Mouse (Mus musculus): ENCODE measurements around the gene Gm12184. TPM values are rescaled to one million over a fixed set of nuclear protein-coding genes. Genes with fewer than 3 reads are reported as not detected.

Gm12184 gene
- polyA plus RNA-seq, 1 experiment from 2014 or later, result 4.0 TPM

- Histone ChIP-seq H3K4me1 (ENCODE audit: control insufficient read depth, insufficient read depth, low read length) (peaks cover 16% of the 10 kb centered on the region), H3K36me3 (ENCODE audit: control insufficient read depth, insufficient read depth, low read length) (peaks cover 8% of the 10 kb centered on the region), H3K9me3 (replicated peaks; ENCODE audit: control insufficient read depth, low read length) (no peaks in the 10 kb centered on the region), H3K4me2 (peak overlapping the region; percentile 81), H3K4me3 (ENCODE audit: low read depth, low read length) (peak overlapping the region; percentile 92), H3K27ac (ENCODE audit: low read depth, low read length) (no peak overlapping the region), H3K27me3 (ENCODE audit: control insufficient read depth, insufficient read depth, low read length) (no peaks in the 10 kb centered on the region), H3K9ac (ENCODE audit: low read depth, low read length) (peak overlapping the region; percentile 90)
- 73% methylated on average over 16 of the region's 16 CpGs for WGBS (ENCODE audit: insufficient replicate concordance)
- ATAC-seq (replicated peaks; ENCODE audit: insufficient number of reproducible peaks, low FRiP score, low TSS enrichment), result no peak
Measured at GRCm38 (mm10) chr11:48815851-48816250, 10.6 kb downstream of the Gm12184 start.

GRCm38 (mm10) chr11:48813782-48814181 is 12.7 kb downstream of the Gm12184 start:
- H3K9me3 ChIP-seq (replicated peaks; ENCODE audit: control insufficient read depth, low read length), result no peaks in the 10 kb centered on the region
- no peak overlapping the region for H3K4me2 ChIP-seq
- ATAC-seq (replicated peaks; ENCODE audit: insufficient number of reproducible peaks, low FRiP score, low TSS enrichment), result no peak
- no peak overlapping the region for H3K27ac ChIP-seq (ENCODE audit: low read depth, low read length)
- H3K4me1 ChIP-seq (ENCODE audit: control insufficient read depth, insufficient read depth, low read length), result peaks cover 16% of the 10 kb centered on the region
- no peaks in the 10 kb centered on the region for H3K27me3 ChIP-seq (ENCODE audit: control insufficient read depth, insufficient read depth, low read length)
- no peak overlapping the region for H3K4me3 ChIP-seq (ENCODE audit: low read depth, low read length)
- peaks cover 14% of the 10 kb centered on the region for H3K36me3 ChIP-seq (ENCODE audit: control insufficient read depth, insufficient read depth, low read length)
- no peak overlapping the region for H3K9ac ChIP-seq (ENCODE audit: low read depth, low read length)

- Histone ChIP-seq H3K27ac (ENCODE audit: low read depth, low read length) (no peak overlapping the region), H3K4me1 (ENCODE audit: control insufficient read depth, insufficient read depth, low read length) (0 out of 2 replicates have a peak, but pooled peaks cover 6% of the 10 kb centered on the region), H3K9ac (ENCODE audit: low read depth, low read length) (no peak overlapping the region), H3K27me3 (ENCODE audit: control insufficient read depth, insufficient read depth, low read length) (no peaks in the 10 kb centered on the region), H3K4me3 (ENCODE audit: low read depth, low read length) (no peak overlapping the region), H3K9me3 (replicated peaks; ENCODE audit: control insufficient read depth, low read length) (no peaks in the 10 kb centered on the region), H3K4me2 (no peak overlapping the region), H3K36me3 (ENCODE audit: control insufficient read depth, insufficient read depth, low read length) (peaks cover 40% of the 10 kb centered on the region)
- no peak for ATAC-seq (replicated peaks; ENCODE audit: insufficient number of reproducible peaks, low FRiP score, low TSS enrichment)
- WGBS (ENCODE audit: insufficient replicate concordance), result 85% methylated on average over 2 of the region's 2 CpGs
Measured at GRCm38 (mm10) chr11:48810142-48810541, 16.3 kb downstream of the Gm12184 start.

- 61% methylated on average over 4 of the region's 4 CpGs for WGBS (ENCODE audit: insufficient replicate concordance)
- no peaks in the 10 kb centered on the region for H3K27me3 ChIP-seq (ENCODE audit: control insufficient read depth, insufficient read depth, low read length)
- H3K9me3 ChIP-seq (replicated peaks; ENCODE audit: control insufficient read depth, low read length), result no peaks in the 10 kb centered on the region
- no peak overlapping the region for H3K27ac ChIP-seq (ENCODE audit: low read depth, low read length)
- H3K4me2 ChIP-seq, result no peak overlapping the region
- peaks cover 47% of the 10 kb centered on the region for H3K36me3 ChIP-seq (ENCODE audit: control insufficient read depth, insufficient read depth, low read length)
- H3K9ac ChIP-seq (ENCODE audit: low read depth, low read length), result no peak overlapping the region
- H3K4me3 ChIP-seq (ENCODE audit: low read depth, low read length), result no peak overlapping the region
- ATAC-seq (replicated peaks; ENCODE audit: insufficient number of reproducible peaks, low FRiP score, low TSS enrichment), result no peak
- 0 out of 2 replicates have a peak, but pooled peaks cover 3% of the 10 kb centered on the region for H3K4me1 ChIP-seq (ENCODE audit: control insufficient read depth, insufficient read depth, low read length)
Measured at GRCm38 (mm10) chr11:48809434-48809830, 17.0 kb downstream of the Gm12184 start.

GRCm38 (mm10) chr11:48808737-48809433 is 17.6 kb downstream of the Gm12184 start:
- H3K4me2 ChIP-seq, result no peak overlapping the region
- no peaks in the 10 kb centered on the region for H3K9me3 ChIP-seq (replicated peaks; ENCODE audit: control insufficient read depth, low read length)
- ATAC-seq (replicated peaks; ENCODE audit: insufficient number of reproducible peaks, low FRiP score, low TSS enrichment), result no peak
- no peak overlapping the region for H3K9ac ChIP-seq (ENCODE audit: low read depth, low read length)
- H3K4me1 ChIP-seq (ENCODE audit: control insufficient read depth, insufficient read depth, low read length), result no peaks in the 10 kb centered on the region
- peaks cover 52% of the 10 kb centered on the region for H3K36me3 ChIP-seq (ENCODE audit: control insufficient read depth, insufficient read depth, low read length)
- H3K4me3 ChIP-seq (ENCODE audit: low read depth, low read length), result no peak overlapping the region
- no peaks in the 10 kb centered on the region for H3K27me3 ChIP-seq (ENCODE audit: control insufficient read depth, insufficient read depth, low read length)
- WGBS (ENCODE audit: insufficient replicate concordance), result 75% methylated on average over 16 of the region's 16 CpGs
- no peak overlapping the region for H3K27ac ChIP-seq (ENCODE audit: low read depth, low read length)

- H3K36me3 ChIP-seq (ENCODE audit: control insufficient read depth, insufficient read depth, low read length), result peaks cover 57% of the 10 kb centered on the region
- H3K9ac ChIP-seq (ENCODE audit: low read depth, low read length), result no peak overlapping the region
- H3K4me3 ChIP-seq (ENCODE audit: low read depth, low read length), result no peak overlapping the region
- no peaks in the 10 kb centered on the region for H3K27me3 ChIP-seq (ENCODE audit: control insufficient read depth, insufficient read depth, low read length)
- H3K9me3 ChIP-seq (replicated peaks; ENCODE audit: control insufficient read depth, low read length), result no peaks in the 10 kb centered on the region
- no peak for ATAC-seq (replicated peaks; ENCODE audit: insufficient number of reproducible peaks, low FRiP score, low TSS enrichment)
- no peaks in the 10 kb centered on the region for H3K4me1 ChIP-seq (ENCODE audit: control insufficient read depth, insufficient read depth, low read length)
- no peak overlapping the region for H3K27ac ChIP-seq (ENCODE audit: low read depth, low read length)
- no peak overlapping the region for H3K4me2 ChIP-seq
Measured at GRCm38 (mm10) chr11:48808304-48808646, 18.2 kb downstream of the Gm12184 start.

GRCm38 (mm10) chr11:48807563-48808303 is 18.7 kb downstream of the Gm12184 start:
- Histone ChIP-seq H3K36me3 (ENCODE audit: control insufficient read depth, insufficient read depth, low read length) (peaks cover 63% of the 10 kb centered on the region), H3K9ac (ENCODE audit: low read depth, low read length) (no peak overlapping the region), H3K4me1 (ENCODE audit: control insufficient read depth, insufficient read depth, low read length) (no peaks in the 10 kb centered on the region), H3K27ac (ENCODE audit: low read depth, low read length) (no peak overlapping the region), H3K4me2 (no peak overlapping the region), H3K4me3 (ENCODE audit: low read depth, low read length) (no peak overlapping the region), H3K9me3 (replicated peaks; ENCODE audit: control insufficient read depth, low read length) (no peaks in the 10 kb centered on the region), H3K27me3 (ENCODE audit: control insufficient read depth, insufficient read depth, low read length) (no peaks in the 10 kb centered on the region)
- peak; percentile 35; the same call in 1 of the 2 replicates for ATAC-seq (replicated peaks; ENCODE audit: insufficient number of reproducible peaks, low FRiP score, low TSS enrichment)
- WGBS (ENCODE audit: insufficient replicate concordance), result 59% methylated on average over 14 of the region's 14 CpGs

GRCm38 (mm10) chr11:48806856-48807562 is 19.4 kb downstream of the Gm12184 start:
- Histone ChIP-seq H3K9me3 (replicated peaks; ENCODE audit: control insufficient read depth, low read length) (no peaks in the 10 kb centered on the region), H3K9ac (ENCODE audit: low read depth, low read length) (no peak overlapping the region), H3K4me3 (ENCODE audit: low read depth, low read length) (no peak overlapping the region), H3K4me1 (ENCODE audit: control insufficient read depth, insufficient read depth, low read length) (peaks cover 4% of the 10 kb centered on the region), H3K4me2 (no peak overlapping the region), H3K36me3 (ENCODE audit: control insufficient read depth, insufficient read depth, low read length) (peaks cover 66% of the 10 kb centered on the region), H3K27ac (ENCODE audit: low read depth, low read length) (no peak overlapping the region), H3K27me3 (ENCODE audit: control insufficient read depth, insufficient read depth, low read length) (no peaks in the 10 kb centered on the region)
- ATAC-seq (replicated peaks; ENCODE audit: insufficient number of reproducible peaks, low FRiP score, low TSS enrichment), result peak; percentile 52; the same call in 1 of the 2 replicates
- WGBS (ENCODE audit: insufficient replicate concordance), result 53% methylated on average over 21 of the region's 21 CpGs
